Mouse (Mus musculus): ENCODE results near the gene Nek1.

DNA sequence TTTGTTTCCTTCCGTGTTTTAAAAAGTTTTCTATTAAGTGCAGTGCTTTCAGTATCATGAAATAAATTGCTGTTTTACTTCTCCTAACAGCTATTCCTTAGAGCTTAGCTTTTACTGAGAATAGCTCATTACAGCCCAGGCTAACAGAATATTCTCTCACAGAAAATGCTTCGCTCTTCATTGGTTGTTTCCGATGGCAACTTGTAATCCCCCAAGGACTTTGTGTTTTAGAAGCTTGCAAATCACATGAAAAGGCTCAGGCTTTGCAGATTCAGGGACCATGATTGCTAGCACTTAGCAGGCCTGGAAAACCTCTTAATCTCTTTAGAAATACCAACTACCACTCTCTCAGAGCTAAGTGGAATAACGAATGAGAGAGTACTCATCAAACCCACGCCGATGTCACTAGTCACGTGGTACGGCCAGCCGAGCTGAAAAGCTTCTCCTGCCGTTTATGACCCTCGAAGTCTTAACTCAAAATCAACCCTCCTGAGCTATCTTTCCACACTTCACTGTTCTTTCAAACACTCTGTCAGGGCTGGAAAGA is 185.7 kb downstream of the Nek1 start:
- no peak for TF ChIP-seq EP300 (IDR thresholded peaks at IDR 0.05; ENCODE audit: low read depth)
- no peak for TF ChIP-seq CTCF (IDR thresholded peaks at IDR 0.05; ENCODE audit: low read depth)
